Mouse (Mus musculus) gastrocnemius, adult 2 months (tissue): ENCODE data around the gene Vmn1r151. TPM values are rescaled to one million over a fixed set of nuclear protein-coding genes. Genes with fewer than 3 reads are reported as not detected.
"Not testable (repeated sequence)": the region's sequence is repeated elsewhere in the genome, so short reads cannot be mapped to it uniquely, and the experiment has no call there.

Experiments
- DNase-seq: peaks from one replicate; pipeline ENCODE4 v3.0.0; 2022
- H3K27ac ChIP-seq: fragments of 200-600 bp; 2 replicates; pipeline ENCODE4 v1.8.1; 2022; ENCODE audit warnings: mild to moderate bottlenecking
- H3K4me3 ChIP-seq: fragments of 200-600 bp; 2 replicates; pipeline ENCODE4 v1.8.1; 2022; ENCODE audit warnings: mild to moderate bottlenecking, moderate library complexity
- intact Hi-C: fragments of 180-260 bp; cut with DNase I; formaldehyde crosslinking; loops from one replicate; pipeline ENCODE4 v1.15.1; 2025
- long read RNA-seq, 2 experiments: library from polyadenylated mRNA; stranded (forward); transcript quantifications; one replicate each; pipeline ENCODE4 v2.0.0; 2021
- total RNA-seq, 2 experiments: library from RNA; stranded (reverse); gene quantifications; 2 replicates each; pipeline ENCODE4 v1.2.3; 2021

Gene Vmn1r151
- total RNA-seq, result not detected
- long read RNA-seq, experiment 1, result 0 reads
- long read RNA-seq, experiment 2, result 0 reads

GRCm38 (mm10) chr7:22499578-22499977 is at the start of gene Vmn1r151:
Gene Vmn1r151 (minus strand): TSS chr7:22499678.
- intact Hi-C loops, H3K27ac ChIP-seq, H3K4me3 ChIP-seq, DNase-seq: not testable (repeated sequence)

GRCm38 (mm10) chr7:22534787-22535186 is 35.3 kb upstream of the Vmn1r151 start, which contains the start of gene Gm8677:
Gene Gm8677 (minus strand): TSS chr7:22534887.
- H3K4me3 ChIP-seq, intact Hi-C loops, DNase-seq, H3K27ac ChIP-seq: not testable (repeated sequence)

GRCm38 (mm10) chr7:22522667-22523066 is 23.2 kb upstream of the Vmn1r151 start, which contains the start of gene Vmn1r152:
Gene Vmn1r152 (plus strand): TSS chr7:22522967.
- H3K27ac ChIP-seq, DNase-seq, intact Hi-C loops, H3K4me3 ChIP-seq: not testable (repeated sequence)

GRCm38 (mm10) chr7:22463975-22464374 is 35.5 kb downstream of the Vmn1r151 start, which contains the start of gene Gm10665:
Gene Gm10665 (minus strand): TSS chr7:22464075.
- H3K27ac ChIP-seq, DNase-seq, H3K4me3 ChIP-seq, intact Hi-C loops: not testable (repeated sequence)

Other genes starting within 250 kb of the Vmn1r151 start
- gene Gm4187, start 170.0 kb downstream of the Vmn1r151 start, total RNA-seq, result not detected
- not detected for gene Gm8660, start 128.6 kb downstream of the Vmn1r151 start, total RNA-seq
- gene Vmn1r148, start 86.1 kb downstream of the Vmn1r151 start, total RNA-seq, result not detected
- gene Vmn1r149, start 61.4 kb downstream of the Vmn1r151 start, total RNA-seq, result not detected
- not detected for gene Gm10665, start 35.6 kb downstream of the Vmn1r151 start, total RNA-seq
- gene Vmn1r152, start 23.3 kb upstream of the Vmn1r151 start, total RNA-seq, result not detected
- gene Gm8677, start 35.2 kb upstream of the Vmn1r151 start, total RNA-seq, result not detected
- not detected for gene Gm4201, start 65.7 kb upstream of the Vmn1r151 start, total RNA-seq
- gene Gm4565, start 88.4 kb upstream of the Vmn1r151 start, total RNA-seq, result not detected
- not detected for gene Vmn1r155, start 158.3 kb upstream of the Vmn1r151 start, total RNA-seq
- gene Gm8693, start 192.6 kb upstream of the Vmn1r151 start, total RNA-seq, result not detected
- not detected for gene Gm4567, start 220.0 kb upstream of the Vmn1r151 start, total RNA-seq